Mouse (Mus musculus) stomach, postnatal 0 days (tissue): ENCODE data around the gene I0C0044D17Rik.

Experiments
- CTCF ChIP-seq: IDR thresholded peaks from 2 replicates; pipeline ENCODE4 v1.5.1; 2016; ENCODE audit warnings: antibody characterized with exemption, low read depth, mild to moderate bottlenecking, moderate library complexity
- EP300 ChIP-seq: optimal IDR thresholded peaks from 2 replicates; pipeline ENCODE3; 2016; ENCODE audit warnings: antibody characterized with exemption

DNA sequence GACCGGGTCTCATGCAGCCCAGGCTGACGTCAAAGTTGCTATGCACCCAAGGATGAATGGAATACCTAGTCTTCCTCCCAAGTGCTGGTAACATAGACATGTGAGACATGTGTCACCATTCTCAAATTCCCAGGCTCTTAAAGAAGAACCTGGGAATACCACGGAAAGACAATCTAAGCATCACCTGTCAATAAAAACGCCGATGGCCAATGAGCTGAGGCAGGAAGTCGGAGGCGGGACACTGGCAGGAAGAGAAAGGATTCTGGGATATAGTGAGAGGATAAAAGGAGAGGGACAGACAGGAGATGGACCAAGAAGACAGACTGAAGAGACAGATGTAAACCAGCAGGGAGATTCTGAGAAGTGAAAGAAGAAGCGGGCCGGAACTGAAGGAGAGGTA, 30.2 kb downstream of the I0C0044D17Rik start:
- TF ChIP-seq CTCF (no peak), EP300 (no peak)
